Mouse (Mus musculus) cerebellum, postnatal 25 days (tissue): ENCODE results near the gene Cd47.

Experiments used
- DNase-seq, 2 experiments: peaks; one replicate each; pipeline ENCODE4 v3.0.0; 2021; ENCODE audit warnings: mixed read lengths in 2 of 2

Cd47 gene

GRCm38 (mm10) chr16:49874546-49874945, 74.2 kb downstream of the Cd47 start:
- DNase-seq = no peak

GRCm38 (mm10) chr16:49876291-49877030, 76.1 kb downstream of the Cd47 start:
- no peak for DNase-seq

GRCm38 (mm10) chr16:49877243-49877642, 76.9 kb downstream of the Cd47 start:
- DNase-seq = no peak

GRCm38 (mm10) chr16:49878051-49878450, 77.7 kb downstream of the Cd47 start:
- no peak for DNase-seq

GRCm38 (mm10) chr16:49886403-49887066, 86.2 kb downstream of the Cd47 start:
- DNase-seq = peak; percentile 27 to 32

- DNase-seq = no peak
Observed at GRCm38 (mm10) chr16:49887290-49887689, 87.0 kb downstream of the Cd47 start.

GRCm38 (mm10) chr16:49887811-49888564, 87.7 kb downstream of the Cd47 start:
- peak in 1 of 2 experiments; percentile 40 for DNase-seq

GRCm38 (mm10) chr16:49889031-49889655, 88.8 kb downstream of the Cd47 start:
- no peak for DNase-seq

- DNase-seq = no peak
Observed at GRCm38 (mm10) chr16:49892252-49892651, 91.9 kb downstream of the Cd47 start.

GRCm38 (mm10) chr16:49892945-49893344, 92.6 kb downstream of the Cd47 start:
- DNase-seq = peak in 1 of 2 experiments; percentile 48

GRCm38 (mm10) chr16:49894624-49895023, 94.3 kb downstream of the Cd47 start:
- DNase-seq = no peak

GRCm38 (mm10) chr16:49896132-49896531, 95.8 kb downstream of the Cd47 start:
- no peak for DNase-seq

- no peak for DNase-seq
Observed at GRCm38 (mm10) chr16:49901395-49901794, 101.1 kb downstream of the Cd47 start.

GRCm38 (mm10) chr16:49902083-49902482, 101.8 kb downstream of the Cd47 start:
- no peak for DNase-seq

GRCm38 (mm10) chr16:49904248-49904930, 104.1 kb downstream of the Cd47 start:
- no peak for DNase-seq

GRCm38 (mm10) chr16:49905041-49905440, 104.7 kb downstream of the Cd47 start:
- no peak for DNase-seq

GRCm38 (mm10) chr16:49905601-49906001, 105.3 kb downstream of the Cd47 start:
- DNase-seq = no peak

- no peak for DNase-seq
Observed at GRCm38 (mm10) chr16:49906066-49906465, 105.7 kb downstream of the Cd47 start.

- no peak for DNase-seq
Observed at GRCm38 (mm10) chr16:49906940-49907339, 106.6 kb downstream of the Cd47 start.

- DNase-seq = no peak
Observed at GRCm38 (mm10) chr16:49907356-49907755, 107.0 kb downstream of the Cd47 start.

- no peak for DNase-seq
Observed at GRCm38 (mm10) chr16:49909536-49909935, 109.2 kb downstream of the Cd47 start.

GRCm38 (mm10) chr16:49914094-49914493, 113.8 kb downstream of the Cd47 start:
- DNase-seq = no peak
